Mouse (Mus musculus) spleen, adult 2 months (tissue): ENCODE results near the gene Ube2cbp.

ENCODE experiments used
- CTCF ChIP-seq: fragments of 200-500 bp; IDR thresholded peaks from 2 replicates; pipeline ENCODE4 v1.5.1; 2011; ENCODE audit warnings: mild to moderate bottlenecking, inconsistent platforms; ENCODE audit not compliant: insufficient read depth, insufficient read length, insufficient replicate concordance; ENCODE audit errors: extremely low read depth
- POLR2A ChIP-seq: fragments of 200-500 bp; IDR thresholded peaks from 2 replicates; pipeline ENCODE4 v1.6.1; 2011; ENCODE audit warnings: low read depth, low read length, inconsistent platforms

- TF ChIP-seq CTCF (no peak), POLR2A (no peak)
Observed at GRCm38 (mm10) chr9:86351491-86351890, 113.3 kb downstream of the Ube2cbp start.
